Mouse (Mus musculus) lung, embryonic 15.5 days (tissue): Measurements from ENCODE around the gene P4ha3. TPM values are rescaled to one million over a fixed set of nuclear protein-coding genes. Genes with fewer than 3 reads are reported as not detected.

ENCODE experiments used
- ATAC-seq: fragments of 200-750 bp; cut with Nextera tagmentation; 2 replicates; pipeline ENCODE4 v1.8.0; 2017; ENCODE audit warnings: moderate number of reproducible peaks, borderline replicate concordance; ENCODE audit not compliant: low FRiP score, low TSS enrichment; ENCODE audit errors: extremely low read depth
- H3K27ac ChIP-seq: fragments of 300-500 bp; sonication (generic); 2 replicates; pipeline ENCODE4 v1.5.1; 2015; ENCODE audit warnings: moderate library complexity, mild to moderate bottlenecking, inconsistent platforms
- H3K27me3 ChIP-seq: fragments of 300-500 bp; sonication (generic); 2 replicates; pipeline ENCODE4 v1.6.1; 2015; ENCODE audit warnings: inconsistent platforms
- H3K36me3 ChIP-seq: fragments of 300-500 bp; sonication (generic); 2 replicates; pipeline ENCODE4 v1.6.1; 2015; ENCODE audit warnings: inconsistent platforms
- H3K4me1 ChIP-seq: fragments of 300-500 bp; sonication (generic); 2 replicates; pipeline ENCODE4 v1.6.1; 2015; ENCODE audit warnings: inconsistent platforms
- H3K4me2 ChIP-seq: fragments of 300-500 bp; sonication (generic); 2 replicates; pipeline ENCODE4 v1.6.1; 2015; ENCODE audit warnings: inconsistent platforms, mild to moderate bottlenecking, moderate library complexity
- H3K4me3 ChIP-seq: fragments of 300-500 bp; sonication (generic); 2 replicates; pipeline ENCODE4 v1.5.1; 2015; ENCODE audit warnings: mild to moderate bottlenecking, inconsistent platforms
- H3K9ac ChIP-seq: fragments of 300-500 bp; sonication (generic); 2 replicates; pipeline ENCODE4 v1.6.1; 2015; ENCODE audit warnings: inconsistent platforms
- H3K9me3 ChIP-seq: fragments of 300-500 bp; sonication (generic); 2 replicates; pipeline ENCODE4 v1.6.1; 2016; ENCODE audit warnings: inconsistent platforms
- WGBS: fragments of 180-500 bp; shearing (Covaris S2); methylation state at CpG from one replicate; pipeline ENCODE4 v1.1.7; 2015; 5-methylcytosine and 5-hydroxymethylcytosine counted together
- polyA plus RNA-seq: library from polyadenylated mRNA; unstranded; fragments of >200 nt; fragmentation: Nextera tagmentation; extraction: Ambion mirVana; gene quantifications from 2 replicates; pipeline ENCODE4 v1.2.1, GENCODE M21; 2015

Gene P4ha3
- polyA plus RNA-seq, 1 experiment from 2014 or later = 16.4 TPM

DNA sequence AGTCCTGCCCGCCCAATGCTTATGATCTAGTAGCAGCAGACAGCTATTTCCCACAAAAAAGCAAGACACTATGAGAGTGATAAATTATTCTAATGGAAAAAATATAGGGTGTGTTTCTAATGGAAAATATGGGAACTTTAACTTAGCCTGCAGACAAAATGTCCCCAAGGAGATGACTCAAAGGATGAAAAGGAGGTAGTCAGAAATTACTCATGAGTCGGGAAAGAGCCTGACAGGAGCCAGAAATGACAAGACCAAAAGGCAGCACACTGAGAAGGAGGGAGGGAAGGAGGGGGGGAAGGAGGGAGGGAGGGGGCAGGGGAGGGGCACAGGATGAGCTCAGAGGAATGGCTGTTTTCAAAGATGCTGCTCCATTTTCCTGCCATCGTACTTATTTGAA, 3.7 kb upstream of the P4ha3 start:
- peaks cover 19% of the 10 kb centered on the region for H3K4me1 ChIP-seq
- no peak for ATAC-seq
- H3K9me3 ChIP-seq = no peaks in the 10 kb centered on the region
- no peak overlapping the region for H3K4me2 ChIP-seq
- H3K9ac ChIP-seq = no peak overlapping the region
- no peak overlapping the region for H3K4me3 ChIP-seq
- no peaks in the 10 kb centered on the region for H3K27me3 ChIP-seq
- no peak overlapping the region for H3K27ac ChIP-seq
- H3K36me3 ChIP-seq = no peaks in the 10 kb centered on the region
- WGBS = 54% methylated on average over 3 of the region's 3 CpGs

DNA sequence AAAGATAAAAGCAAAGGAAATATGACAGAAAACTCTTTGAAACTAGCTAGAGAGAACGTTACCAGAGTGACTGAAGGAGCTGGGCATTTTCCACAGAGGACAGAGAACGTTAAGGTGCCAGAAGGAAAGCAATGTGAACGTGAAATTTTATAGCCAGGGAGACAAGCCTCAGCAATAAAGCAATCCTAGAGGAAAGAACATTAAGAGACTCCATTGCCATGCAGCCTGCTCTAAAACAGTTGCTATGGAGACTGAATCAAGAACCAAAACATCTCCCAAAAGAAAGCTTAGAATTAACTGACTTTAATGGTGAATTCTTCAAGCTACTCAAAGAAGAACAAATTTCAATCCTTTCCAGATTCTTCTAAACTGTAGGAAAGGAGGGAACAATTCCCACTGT, 2.0 kb upstream of the P4ha3 start:
- Histone ChIP-seq H3K4me1 (peaks cover 34% of the 10 kb centered on the region), H3K27ac (no peak overlapping the region), H3K4me2 (no peak overlapping the region), H3K36me3 (no peaks in the 10 kb centered on the region), H3K27me3 (no peaks in the 10 kb centered on the region), H3K9ac (no peak overlapping the region), H3K9me3 (no peaks in the 10 kb centered on the region), H3K4me3 (no peak overlapping the region)
- ATAC-seq = no peak
- 42% methylated on average over 3 of the region's 3 CpGs for WGBS

DNA sequence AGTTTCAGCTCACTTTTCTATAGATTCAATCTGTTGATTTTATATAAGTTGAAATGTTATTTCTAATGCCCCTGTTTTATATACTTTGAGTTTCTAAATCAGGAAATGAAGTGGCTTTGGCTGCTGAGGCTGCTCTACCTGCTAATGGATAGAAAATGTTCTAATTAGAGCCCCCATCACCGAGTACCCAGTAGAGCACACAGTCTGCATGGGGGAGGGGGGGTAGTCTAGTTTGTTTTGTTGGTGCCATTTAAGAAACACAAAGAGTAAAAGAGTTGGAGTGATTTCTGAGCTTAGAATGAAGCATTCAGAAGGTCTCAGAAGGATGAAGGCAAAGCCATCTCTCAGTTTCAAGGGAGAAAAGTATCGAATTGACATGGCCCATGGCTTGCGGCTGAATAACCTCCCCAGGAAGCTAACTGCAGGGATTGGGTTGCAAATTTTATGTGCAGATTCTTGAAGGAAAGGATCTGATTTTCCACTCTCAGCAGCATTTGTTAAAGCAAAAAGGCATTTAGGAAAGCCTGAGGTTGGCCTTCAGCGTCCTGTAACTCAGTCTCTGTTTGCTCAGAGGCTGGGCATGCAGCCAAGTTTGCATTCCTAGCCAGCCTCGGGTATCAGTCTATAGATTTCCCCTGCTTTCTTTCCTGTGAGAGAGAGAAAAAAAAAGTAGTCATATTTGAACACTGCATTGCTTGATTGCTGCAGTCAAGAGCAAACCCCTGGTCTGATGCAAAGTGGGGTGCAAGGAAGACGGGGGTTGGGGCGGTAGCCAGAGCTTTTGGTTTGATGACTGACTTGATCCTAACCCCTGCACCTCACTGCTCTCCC, 2.6 kb downstream of the P4ha3 start:
- no peaks in the 10 kb centered on the region for H3K27me3 ChIP-seq
- 5% methylated on average over 7 of the region's 7 CpGs for WGBS
- H3K4me1 ChIP-seq = peaks cover 56% of the 10 kb centered on the region
- peak overlapping the region; percentile 47 for H3K4me2 ChIP-seq
- peak; percentile 88 for ATAC-seq
- H3K9ac ChIP-seq = 0 out of 2 replicates have a peak overlapping the region, but pooled peaks have one; percentile 1
- peak overlapping the region; percentile 20 for H3K4me3 ChIP-seq
- H3K27ac ChIP-seq = peak overlapping the region; percentile 98
- H3K36me3 ChIP-seq = peaks cover 2% of the 10 kb centered on the region; the same call in 1 of the 2 replicates
- H3K9me3 ChIP-seq = no peaks in the 10 kb centered on the region

DNA sequence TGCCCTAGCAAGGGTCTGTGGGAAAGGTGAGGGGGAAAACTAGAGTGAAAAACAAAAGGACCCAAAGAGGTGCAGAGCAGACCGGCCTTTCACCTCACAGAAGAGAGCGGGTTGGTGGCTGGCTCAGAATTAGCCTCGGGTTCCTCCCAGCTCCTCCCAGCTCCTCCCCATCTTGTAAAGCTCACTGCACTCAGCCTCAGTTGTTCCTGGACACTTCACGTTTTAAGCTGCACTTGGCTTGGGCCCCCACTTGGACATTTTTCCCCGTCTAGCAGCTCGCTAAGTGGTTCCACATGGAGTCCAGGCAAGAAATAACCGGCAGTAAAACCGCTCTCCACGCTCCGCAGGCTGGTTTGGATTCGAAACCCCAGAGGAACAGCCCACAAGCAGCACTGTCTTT, 3.3 kb downstream of the P4ha3 start:
- Histone ChIP-seq H3K4me2 (peak overlapping the region; percentile 47), H3K9ac (0 out of 2 replicates have a peak overlapping the region, but pooled peaks have one; percentile 1), H3K9me3 (no peaks in the 10 kb centered on the region), H3K27ac (peak overlapping the region; percentile 98), H3K4me1 (peaks cover 56% of the 10 kb centered on the region), H3K4me3 (peak overlapping the region; percentile 20), H3K27me3 (no peaks in the 10 kb centered on the region), H3K36me3 (peaks cover 2% of the 10 kb centered on the region; the same call in 1 of the 2 replicates)
- ATAC-seq = peak; percentile 83
- 21% methylated on average over 11 of the region's 11 CpGs for WGBS

DNA sequence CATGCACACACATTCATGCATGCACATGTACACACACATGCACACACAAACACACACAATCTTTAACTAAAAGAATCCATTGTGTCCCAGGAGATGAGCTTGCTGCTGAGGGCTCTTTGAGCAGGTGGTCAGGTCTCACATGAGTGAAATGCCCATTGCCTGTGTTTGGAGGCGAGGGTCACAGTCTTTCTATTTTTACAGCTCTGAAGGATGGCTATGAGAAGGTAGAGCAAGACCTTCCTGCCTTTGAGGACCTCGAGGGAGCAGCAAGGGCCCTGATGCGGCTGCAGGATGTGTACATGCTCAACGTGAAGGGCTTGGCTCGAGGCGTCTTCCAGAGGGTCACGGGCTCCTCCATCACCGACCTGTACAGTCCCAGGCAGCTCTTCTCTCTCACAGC, 8.2 kb downstream of the P4ha3 start:
- peaks cover 8% of the 10 kb centered on the region; the same call in 1 of the 2 replicates for H3K36me3 ChIP-seq
- no peak for ATAC-seq

DNA sequence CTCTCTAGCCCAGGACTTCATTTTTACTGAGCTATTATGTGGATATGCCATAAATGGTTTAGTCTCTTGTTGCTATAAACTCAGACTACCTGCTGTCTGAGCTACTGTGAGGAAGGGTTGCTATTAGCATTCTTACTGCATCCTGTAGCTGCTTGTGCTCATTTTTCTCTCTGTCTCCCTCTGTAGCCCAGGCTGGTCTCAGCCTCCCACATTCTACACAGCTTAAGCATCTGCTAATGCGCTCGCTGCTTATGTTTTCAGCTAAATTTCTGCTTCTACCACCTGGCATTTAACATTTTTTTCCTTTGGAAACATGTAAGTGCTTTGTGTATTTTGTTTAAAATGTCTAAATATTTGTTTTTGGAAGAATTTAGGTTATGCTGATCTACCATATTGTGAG, 10.4 kb downstream of the P4ha3 start:
- Histone ChIP-seq H3K9me3 (no peaks in the 10 kb centered on the region), H3K36me3 (peaks cover 8% of the 10 kb centered on the region; the same call in 1 of the 2 replicates), H3K27ac (no peak overlapping the region), H3K4me2 (no peak overlapping the region), H3K4me1 (peaks cover 5% of the 10 kb centered on the region; the same call in 1 of the 2 replicates), H3K9ac (no peak overlapping the region), H3K27me3 (no peaks in the 10 kb centered on the region), H3K4me3 (no peak overlapping the region)
- WGBS = 95% methylated on average over 2 of the region's 2 CpGs
- ATAC-seq = no peak

More for the DNA sequence above, 8.2 kb downstream of the P4ha3 start:
- H3K27ac ChIP-seq = no peak overlapping the region
- H3K27me3 ChIP-seq = no peaks in the 10 kb centered on the region
- peaks cover 20% of the 10 kb centered on the region for H3K4me1 ChIP-seq
- no peaks in the 10 kb centered on the region for H3K9me3 ChIP-seq
- 72% methylated on average over 8 of the region's 8 CpGs for WGBS
- H3K4me3 ChIP-seq = no peak overlapping the region
- H3K9ac ChIP-seq = no peak overlapping the region
- no peak overlapping the region for H3K4me2 ChIP-seq

DNA sequence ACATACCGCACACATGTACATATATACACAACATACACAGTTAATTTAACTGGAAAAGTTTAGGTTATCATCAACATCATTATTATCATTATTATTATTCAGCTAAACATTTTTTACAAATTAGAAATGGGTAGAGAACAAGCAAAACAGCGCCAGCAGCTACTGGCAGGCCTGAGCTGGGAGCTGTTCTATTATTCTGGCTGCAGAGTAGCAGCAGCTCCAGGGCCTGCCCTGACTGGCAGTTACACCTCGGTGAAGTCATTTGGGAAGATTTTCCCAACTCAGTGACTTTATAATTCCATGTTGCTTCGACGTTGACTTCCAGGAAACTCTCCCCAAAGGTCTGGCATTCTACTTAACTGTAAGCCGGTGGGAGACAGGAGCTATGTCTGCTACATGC, 11.4 kb downstream of the P4ha3 start:
- H3K4me1 ChIP-seq = peaks cover 8% of the 10 kb centered on the region
- ATAC-seq = no peak
- H3K4me3 ChIP-seq = no peak overlapping the region
- H3K9ac ChIP-seq = no peak overlapping the region
- no peaks in the 10 kb centered on the region for H3K27me3 ChIP-seq
- no peak overlapping the region for H3K4me2 ChIP-seq
- 83% methylated on average over 6 of the region's 6 CpGs for WGBS
- H3K36me3 ChIP-seq = peaks cover 6% of the 10 kb centered on the region; the same call in 1 of the 2 replicates
- no peak overlapping the region for H3K27ac ChIP-seq
- no peaks in the 10 kb centered on the region for H3K9me3 ChIP-seq

DNA sequence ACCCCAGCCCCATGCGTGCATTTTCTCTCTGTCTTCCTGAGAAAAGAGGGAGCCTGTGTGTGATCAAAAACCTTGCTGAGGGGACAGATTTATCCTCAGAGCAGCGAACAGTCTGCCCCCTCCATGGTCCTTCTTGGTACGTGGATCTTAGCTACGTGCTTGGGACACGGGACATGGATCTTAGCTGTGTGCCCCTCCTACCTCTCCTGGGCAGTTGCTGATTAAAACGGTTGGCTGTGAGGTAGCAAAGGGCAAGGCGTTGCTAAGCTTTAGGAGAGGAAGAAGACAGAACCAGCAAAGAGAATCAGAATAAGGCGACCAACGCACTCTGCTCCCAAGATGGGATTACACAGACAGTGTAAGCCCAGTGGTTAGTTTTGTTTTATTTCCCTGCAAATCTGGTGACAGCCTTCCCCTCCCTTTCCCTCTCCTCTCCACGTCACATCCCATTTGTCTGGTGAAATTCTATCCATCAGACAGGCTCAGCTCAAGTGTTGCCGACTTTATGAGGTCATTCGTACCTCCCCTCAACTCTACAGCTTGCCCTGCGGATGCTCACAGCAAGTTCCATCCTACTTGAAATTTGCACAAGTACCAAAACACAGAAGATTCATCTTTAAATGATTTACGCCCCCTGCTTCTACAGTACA, 13.7 kb downstream of the P4ha3 start:
- no peak overlapping the region for H3K9ac ChIP-seq
- peaks cover 16% of the 10 kb centered on the region for H3K4me1 ChIP-seq
- H3K9me3 ChIP-seq = no peaks in the 10 kb centered on the region
- no peak overlapping the region for H3K4me2 ChIP-seq
- no peak overlapping the region for H3K4me3 ChIP-seq
- no peaks in the 10 kb centered on the region for H3K27me3 ChIP-seq
- H3K27ac ChIP-seq = no peak overlapping the region
- ATAC-seq = no peak
- WGBS = 57% methylated on average over 14 of the region's 14 CpGs
- H3K36me3 ChIP-seq = peaks cover 6% of the 10 kb centered on the region; the same call in 1 of the 2 replicates

DNA sequence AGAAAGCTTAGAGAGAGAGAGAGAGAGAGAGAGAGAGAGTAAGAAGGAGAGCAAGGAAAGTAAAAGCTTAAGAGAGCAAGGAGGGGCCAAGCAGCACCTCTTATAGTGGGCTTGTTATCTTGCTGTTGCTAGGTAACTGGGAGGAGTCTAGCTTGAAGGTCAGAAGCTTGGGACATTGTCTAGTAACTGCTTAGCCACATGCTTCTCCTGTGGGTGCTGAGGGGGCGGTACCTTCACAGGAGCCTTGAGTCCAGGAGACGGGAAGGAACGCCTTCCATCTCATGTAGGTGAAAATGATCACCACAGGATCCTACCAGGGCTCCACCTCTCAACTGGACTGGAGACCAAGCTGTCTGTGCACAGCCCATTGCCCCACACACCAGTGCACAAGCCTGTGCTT, 16.1 kb downstream of the P4ha3 start:
- H3K36me3 ChIP-seq = no peaks in the 10 kb centered on the region
- H3K27me3 ChIP-seq = no peaks in the 10 kb centered on the region
- H3K4me1 ChIP-seq = peaks cover 16% of the 10 kb centered on the region
- peak overlapping the region; percentile 63 for H3K27ac ChIP-seq
- no peak overlapping the region for H3K9ac ChIP-seq
- H3K4me3 ChIP-seq = no peak overlapping the region
- peak; percentile 52; the same call in 1 of the 2 replicates for ATAC-seq
- no peaks in the 10 kb centered on the region for H3K9me3 ChIP-seq
- H3K4me2 ChIP-seq = no peak overlapping the region
- WGBS = 51% methylated on average over 3 of the region's 3 CpGs

DNA sequence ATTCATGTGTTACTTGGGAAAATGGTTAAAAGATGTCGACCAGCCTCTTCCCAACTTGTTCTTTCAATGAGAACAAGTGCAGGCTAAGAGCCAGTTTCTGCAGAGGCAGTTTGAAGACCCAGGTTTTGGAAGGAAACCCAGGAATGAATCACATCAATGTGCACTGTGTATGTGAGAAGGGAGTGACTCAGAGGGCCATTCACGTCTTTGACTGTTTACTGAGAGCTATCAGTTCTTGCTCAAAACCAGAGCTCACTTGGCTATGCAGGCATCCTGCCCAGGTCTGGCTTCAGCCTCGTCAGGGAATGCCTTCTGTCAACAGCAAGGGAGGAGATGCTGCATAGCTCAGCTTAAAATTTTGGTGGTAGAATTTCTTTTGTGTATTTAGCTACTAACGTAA, 17.0 kb downstream of the P4ha3 start:
- WGBS = 30% methylated on average over 4 of the region's 4 CpGs
- peak overlapping the region; percentile 63 for H3K27ac ChIP-seq
- peak; percentile 56; the same call in 1 of the 2 replicates for ATAC-seq
- no peaks in the 10 kb centered on the region for H3K36me3 ChIP-seq
- peaks cover 16% of the 10 kb centered on the region for H3K4me1 ChIP-seq
- no peaks in the 10 kb centered on the region for H3K27me3 ChIP-seq
- no peak overlapping the region for H3K4me3 ChIP-seq
- H3K9ac ChIP-seq = no peak overlapping the region
- H3K9me3 ChIP-seq = no peaks in the 10 kb centered on the region
- no peak overlapping the region for H3K4me2 ChIP-seq

DNA sequence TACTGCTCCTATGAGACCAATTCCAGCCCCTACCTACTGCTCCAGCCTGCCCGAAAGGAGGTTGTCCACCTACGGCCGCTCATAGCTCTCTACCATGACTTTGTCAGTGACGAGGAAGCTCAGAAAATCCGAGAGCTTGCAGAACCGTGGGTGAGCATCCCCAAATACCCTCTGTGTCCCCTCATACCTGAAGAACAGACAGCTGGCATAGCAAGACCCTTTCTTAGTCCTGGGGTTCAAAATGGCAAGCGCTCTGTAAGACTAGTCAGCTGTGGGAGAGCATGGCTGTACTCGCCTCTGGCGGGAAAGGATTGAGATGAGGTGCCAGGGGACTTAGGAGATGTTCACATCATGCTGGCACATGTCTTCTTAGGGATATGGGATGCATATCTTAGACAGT, 20.6 kb downstream of the P4ha3 start:
- Histone ChIP-seq H3K9ac (no peak overlapping the region), H3K9me3 (no peaks in the 10 kb centered on the region), H3K4me2 (no peak overlapping the region), H3K27me3 (no peaks in the 10 kb centered on the region), H3K27ac (no peak overlapping the region), H3K36me3 (peaks cover 2% of the 10 kb centered on the region; the same call in 1 of the 2 replicates), H3K4me1 (peaks cover 20% of the 10 kb centered on the region), H3K4me3 (no peak overlapping the region)
- ATAC-seq = no peak
- 86% methylated on average over 9 of the region's 9 CpGs for WGBS
